Mouse (Mus musculus): ENCODE data around the gene Slc39a13.
A peak's percentile ranks its signal among the peaks of the same experiment; 100 is the strongest.
"Not testable (repeated sequence)": the region's sequence is repeated elsewhere in the genome, so short reads cannot be mapped to it uniquely, and the experiment has no call there.

Slc39a13 gene

GRCm38 (mm10) chr2:91064211-91064610 lies 6.0 kb downstream of the Slc39a13 start:
- no peak for DNase-seq (ENCODE audit: low spot score)

- no peak for DNase-seq (ENCODE audit: low spot score)
Measured at GRCm38 (mm10) chr2:91062779-91063606, 7.2 kb downstream of the Slc39a13 start.

- no peak for DNase-seq (ENCODE audit: low spot score)
Measured at GRCm38 (mm10) chr2:91061849-91062481, 8.3 kb downstream of the Slc39a13 start.

- no peak for DNase-seq (ENCODE audit: low spot score)
Measured at GRCm38 (mm10) chr2:91060544-91061355, 9.5 kb downstream of the Slc39a13 start.

GRCm38 (mm10) chr2:91059376-91059775 lies 10.8 kb downstream of the Slc39a13 start:
- no peak for DNase-seq (ENCODE audit: low spot score)

GRCm38 (mm10) chr2:91058435-91058834 lies 11.8 kb downstream of the Slc39a13 start:
- DNase-seq (ENCODE audit: low spot score): no peak

GRCm38 (mm10) chr2:91053934-91054382 lies 16.3 kb downstream of the Slc39a13 start, which contains the start of gene Psmc3:
Psmc3 (plus strand) TSS chr2:91054009.
- DNase-seq (ENCODE audit: low spot score): peak; percentile 97

- DNase-seq (ENCODE audit: low spot score): no peak
Measured at GRCm38 (mm10) chr2:91053181-91053933, 16.9 kb downstream of the Slc39a13 start.

GRCm38 (mm10) chr2:91052752-91053151 lies 17.5 kb downstream of the Slc39a13 start:
- DNase-seq (ENCODE audit: low spot score): no peak

- DNase-seq (ENCODE audit: low spot score): no peak
Measured at GRCm38 (mm10) chr2:91051917-91052316, 18.3 kb downstream of the Slc39a13 start.

- DNase-seq (ENCODE audit: low spot score): no peak
Measured at GRCm38 (mm10) chr2:91047359-91047758, 22.9 kb downstream of the Slc39a13 start.

GRCm38 (mm10) chr2:91045805-91046204 lies 24.4 kb downstream of the Slc39a13 start:
- not testable (repeated sequence) for DNase-seq (ENCODE audit: low spot score)

- no peak for DNase-seq (ENCODE audit: low spot score)
Measured at GRCm38 (mm10) chr2:91044727-91045126, 25.5 kb downstream of the Slc39a13 start.

GRCm38 (mm10) chr2:91042651-91043398 lies 27.4 kb downstream of the Slc39a13 start:
- no peak for DNase-seq (ENCODE audit: low spot score)

- DNase-seq (ENCODE audit: low spot score): no peak
Measured at GRCm38 (mm10) chr2:91041786-91042185, 28.4 kb downstream of the Slc39a13 start.

- peak; percentile 59 for DNase-seq (ENCODE audit: low spot score)
Measured at GRCm38 (mm10) chr2:91035385-91035784, 34.8 kb downstream of the Slc39a13 start, which contains the start of gene Rapsn. Rapsn (plus strand) TSS chr2:91035620.

- no peak for DNase-seq (ENCODE audit: low spot score)
Measured at GRCm38 (mm10) chr2:91033000-91033399, 37.2 kb downstream of the Slc39a13 start.

GRCm38 (mm10) chr2:91031216-91031615 lies 39.0 kb downstream of the Slc39a13 start:
- DNase-seq (ENCODE audit: low spot score): no peak

GRCm38 (mm10) chr2:91027391-91028214 lies 42.6 kb downstream of the Slc39a13 start:
- DNase-seq (ENCODE audit: low spot score): peak; percentile 31

- DNase-seq (ENCODE audit: low spot score): no peak
Measured at GRCm38 (mm10) chr2:91026491-91026890, 43.7 kb downstream of the Slc39a13 start.

Measured in lung, postnatal 25 days (tissue).